Mouse (Mus musculus) kidney, postnatal 4 days (tissue): Measurements from ENCODE around the gene Zfp36l1.
A peak's percentile ranks its signal among the peaks of the same experiment; 100 is the strongest.

ENCODE experiments used
- DNase-seq, 2 experiments: peaks; one replicate each; pipeline ENCODE4 v3.0.0; 2021; ENCODE audit warnings: mixed read lengths in 2 of 2

The Zfp36l1 gene

DNA sequence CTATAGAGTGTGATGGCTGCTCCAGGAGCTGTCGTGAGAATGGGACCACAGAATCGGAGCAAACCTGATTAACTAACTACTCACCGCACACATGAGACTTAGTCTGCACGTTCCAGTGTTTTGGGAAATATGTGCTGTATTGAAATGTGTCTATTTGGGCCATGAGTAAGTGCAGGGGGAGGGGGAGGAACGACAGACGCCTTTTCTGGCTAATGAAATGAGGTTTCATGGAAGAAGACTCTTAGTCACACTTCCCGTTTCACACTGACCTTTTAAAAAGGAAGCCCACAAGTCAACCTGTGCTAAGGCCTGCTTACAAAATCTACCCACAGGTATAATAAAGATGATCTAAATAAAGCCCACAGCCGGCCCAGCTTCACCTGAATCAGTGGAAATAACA is 47.8 kb downstream of the Zfp36l1 start:
- DNase-seq, result no peak

DNA sequence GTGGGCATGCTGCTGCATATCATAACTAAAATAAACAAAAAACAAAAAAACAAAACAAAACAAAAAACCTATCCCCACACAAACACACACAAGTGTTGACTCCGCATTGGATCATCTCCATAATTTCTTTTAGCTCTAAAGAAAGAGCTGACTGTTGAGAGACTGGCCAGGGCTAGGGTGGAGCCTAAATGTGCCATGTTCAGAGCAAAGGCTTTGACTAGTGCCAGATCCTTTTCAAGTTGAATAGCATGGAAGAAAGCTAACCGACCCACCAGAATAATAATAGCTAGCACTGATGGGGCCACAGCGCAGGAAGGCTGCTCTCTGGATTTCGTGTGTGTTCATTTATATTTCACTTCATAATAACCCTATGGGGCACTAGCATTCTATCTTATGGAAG is 48.5 kb downstream of the Zfp36l1 start:
- DNase-seq, result no peak

DNA sequence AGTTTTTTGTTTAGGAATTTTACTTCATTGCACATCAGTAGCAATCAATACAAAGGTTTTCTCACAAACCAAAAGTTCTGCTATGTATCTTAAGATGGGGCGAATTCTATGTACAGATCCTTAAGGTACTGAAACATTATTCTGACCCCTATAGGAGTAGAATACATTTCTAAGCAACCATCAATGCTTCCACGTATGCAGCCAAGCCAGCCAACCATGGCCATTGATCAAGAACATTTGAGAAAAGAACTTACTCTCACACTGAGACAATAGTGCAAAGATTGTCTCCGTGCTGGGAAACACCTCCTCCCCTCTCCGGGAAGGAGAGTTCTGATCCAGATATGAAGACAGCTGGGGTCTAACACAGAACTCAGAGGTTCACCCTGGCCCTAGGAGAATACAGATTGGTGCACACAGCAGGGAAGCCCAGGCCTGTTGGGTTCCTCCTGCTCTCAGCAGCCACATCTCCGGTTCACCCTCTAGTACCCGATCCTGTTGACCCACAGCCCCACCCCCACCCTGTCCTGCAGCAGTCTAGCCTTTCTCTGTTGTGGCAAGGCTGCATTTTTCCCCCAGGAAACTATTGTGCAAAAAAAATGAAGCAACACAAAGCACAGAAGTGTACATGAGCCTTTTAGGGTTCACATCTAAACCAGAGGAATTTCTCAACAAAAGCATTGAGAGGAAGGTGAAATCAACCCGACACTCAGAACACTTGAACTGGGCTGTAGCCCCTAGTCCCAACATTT is 49.2 kb downstream of the Zfp36l1 start:
- no peak for DNase-seq

DNA sequence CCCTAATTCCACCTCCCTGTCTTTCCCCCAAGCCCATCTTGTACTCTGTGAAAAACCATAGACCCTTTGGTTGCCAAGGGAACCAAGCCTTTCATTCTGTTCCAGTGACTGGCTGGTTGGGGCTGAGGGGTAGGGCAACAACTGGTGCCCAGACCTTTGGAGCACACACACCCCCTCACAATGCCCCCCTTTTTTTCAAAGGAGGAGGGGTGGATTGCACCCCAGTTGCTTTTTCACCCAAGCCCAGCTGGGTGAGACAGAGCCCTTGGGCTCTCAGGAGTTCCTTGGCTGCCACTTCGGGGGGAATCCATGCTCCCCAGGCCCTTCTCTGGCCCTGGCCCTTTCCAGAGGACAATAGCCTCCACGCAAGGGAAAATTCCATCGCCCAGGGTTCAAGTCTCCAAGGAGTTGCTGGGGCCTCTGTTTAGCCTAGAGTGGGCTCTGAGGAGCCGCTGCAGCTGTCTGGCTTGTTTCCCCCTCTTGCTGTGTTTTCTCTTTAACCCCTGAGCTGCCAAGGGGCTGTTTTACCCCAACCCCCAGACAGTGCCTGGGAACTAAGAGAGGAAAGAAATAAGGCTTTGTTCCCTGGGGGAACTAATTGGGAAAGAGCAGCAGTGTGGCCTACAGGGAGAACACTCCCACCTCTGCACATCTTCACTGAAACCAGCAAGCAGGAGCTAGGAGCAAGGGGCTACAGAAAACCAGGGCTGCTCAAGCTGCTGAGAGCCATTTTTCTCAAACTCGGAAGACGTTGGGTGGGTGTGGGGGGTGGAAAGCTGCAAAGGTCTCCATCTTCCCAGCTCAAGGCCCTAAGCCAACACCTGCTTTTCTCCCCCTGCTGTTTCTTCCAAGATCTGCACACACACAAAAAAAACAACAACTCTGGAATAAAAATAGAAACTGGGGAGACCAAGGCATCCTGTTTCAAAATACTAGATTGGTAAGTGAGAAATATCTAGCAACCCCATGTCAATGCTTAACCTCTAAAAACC is 50.1 kb downstream of the Zfp36l1 start:
- DNase-seq, result peak; percentile 62 to 64

DNA sequence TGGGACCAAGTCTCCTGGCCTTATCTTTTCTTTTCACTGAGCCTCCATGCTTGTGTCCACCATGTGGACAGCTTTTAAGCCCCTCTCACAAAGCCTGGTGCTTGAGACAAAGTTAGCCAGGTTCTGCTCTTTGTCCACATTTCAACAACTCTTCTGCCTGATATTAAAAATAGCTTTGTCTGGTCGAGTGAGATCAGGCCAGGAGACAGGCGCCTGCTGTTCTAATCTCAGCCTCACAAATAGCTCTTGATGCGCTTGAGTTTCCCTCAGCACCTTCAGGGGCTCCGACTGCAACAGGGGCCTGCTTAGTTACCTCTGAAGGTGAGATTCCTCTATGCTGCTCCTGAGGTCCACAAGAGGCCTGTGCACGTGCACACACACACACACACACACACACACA is 51.0 kb downstream of the Zfp36l1 start:
- DNase-seq, result peak in 1 of 2 experiments; percentile 34

DNA sequence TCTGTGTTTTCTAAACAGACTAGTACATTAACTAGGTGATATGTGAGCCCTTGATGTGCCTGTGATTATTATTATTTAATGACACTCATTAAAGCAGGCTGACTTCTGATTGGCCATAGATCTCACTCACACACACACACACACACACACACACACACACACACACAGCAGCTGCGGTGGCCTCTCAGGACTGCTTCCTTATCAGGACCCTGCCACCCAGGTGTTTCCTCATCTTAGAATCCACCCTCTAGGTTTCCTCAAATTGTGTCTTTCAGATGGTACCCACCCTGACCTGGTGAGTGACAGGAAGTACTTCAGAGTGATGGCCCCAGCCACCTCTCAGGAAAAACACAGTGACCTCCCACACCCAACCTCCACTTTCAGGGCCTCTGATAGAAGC is 52.0 kb downstream of the Zfp36l1 start:
- peak in 1 of 2 experiments; percentile 48 for DNase-seq

DNA sequence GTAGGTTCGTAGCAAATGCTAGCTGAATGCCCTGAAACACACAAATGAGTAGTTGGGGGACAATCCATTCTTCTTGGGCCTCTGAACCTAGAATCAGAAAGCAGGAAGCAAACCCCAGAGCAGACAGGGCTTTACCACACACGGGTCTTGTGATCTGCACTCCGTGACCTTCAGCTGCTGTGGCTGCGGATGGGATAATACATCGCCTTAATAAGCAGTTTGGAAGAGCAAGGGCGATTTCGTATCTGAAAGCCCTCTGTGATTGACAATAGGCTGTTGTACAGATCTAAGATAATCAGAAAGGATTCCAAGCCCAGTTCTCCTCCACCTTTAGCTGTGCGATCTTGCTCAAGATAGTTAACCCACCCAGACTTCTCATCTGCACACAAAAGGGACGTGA is 52.5 kb downstream of the Zfp36l1 start:
- peak in 1 of 2 experiments; percentile 31 for DNase-seq

DNA sequence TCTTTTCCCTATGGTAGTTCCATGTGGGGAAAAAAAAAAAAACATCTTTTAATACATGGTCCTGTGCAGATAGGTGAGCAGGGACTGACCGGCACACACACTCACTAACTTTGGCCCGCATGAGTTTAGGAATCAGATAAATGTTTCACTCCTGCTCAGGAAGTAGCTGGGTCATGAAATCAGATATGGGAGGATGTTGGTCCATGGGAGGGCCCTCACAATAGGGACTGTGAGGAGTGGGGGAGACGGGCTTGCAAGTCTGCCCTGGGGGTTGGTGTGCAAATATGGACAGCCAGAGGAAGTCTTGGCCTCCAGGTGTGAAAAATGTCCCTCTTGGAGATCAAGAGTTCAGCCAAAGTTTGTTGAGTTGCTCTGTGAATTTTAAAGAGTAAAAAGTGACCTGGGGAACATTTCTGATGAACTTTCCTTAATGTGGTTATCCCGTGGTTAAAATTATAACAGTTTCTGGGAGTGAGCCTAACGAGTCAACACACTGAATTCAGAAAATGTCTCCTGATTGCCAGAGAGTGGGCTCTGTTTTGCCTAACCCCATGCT is 53.0 kb downstream of the Zfp36l1 start:
- no peak for DNase-seq
